Mouse (Mus musculus) gastrocnemius, postnatal 14 days (tissue): ENCODE results near the gene Scel. TPM values are rescaled to one million over a fixed set of nuclear protein-coding genes. Genes with fewer than 3 reads are reported as not detected.

Source experiments
- DNase-seq: peaks from one replicate; pipeline ENCODE4 v3.0.0; 2021; ENCODE audit warnings: mixed read lengths
- intact Hi-C: fragments of 180-260 bp; cut with DNase I; formaldehyde crosslinking; loops from one replicate; pipeline ENCODE4 v1.15.1; 2025; ENCODE audit warnings: low total_unique reads
- total RNA-seq, 2 experiments: library from RNA; stranded (reverse); gene quantifications; 2 replicates each; pipeline ENCODE4 v1.2.3; 2021

Scel gene
- total RNA-seq, 2 experiments from 2014 or later, result 0.18 TPM; not detected in 1

DNA sequence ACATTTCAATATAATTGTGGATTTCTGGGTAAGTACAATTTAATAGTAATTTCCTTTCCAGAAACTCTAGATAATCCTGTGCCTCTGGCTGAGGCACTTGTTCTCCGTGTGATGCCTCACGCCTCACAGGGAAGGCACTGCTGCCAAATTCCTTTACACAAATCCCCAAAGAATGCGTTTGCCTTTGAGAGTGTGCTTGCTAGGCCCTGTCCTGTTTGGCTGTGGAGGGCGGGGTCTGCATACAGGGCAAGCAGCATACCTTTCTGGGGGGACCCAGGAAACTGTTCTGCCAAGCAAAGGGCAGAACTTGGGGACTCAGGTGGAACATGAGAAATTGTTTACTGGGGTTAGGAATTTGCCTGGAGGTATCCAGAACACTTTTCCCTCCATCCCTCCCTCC is 12.2 kb upstream of the Scel start:
- intact Hi-C loops, result no loop called here

DNA sequence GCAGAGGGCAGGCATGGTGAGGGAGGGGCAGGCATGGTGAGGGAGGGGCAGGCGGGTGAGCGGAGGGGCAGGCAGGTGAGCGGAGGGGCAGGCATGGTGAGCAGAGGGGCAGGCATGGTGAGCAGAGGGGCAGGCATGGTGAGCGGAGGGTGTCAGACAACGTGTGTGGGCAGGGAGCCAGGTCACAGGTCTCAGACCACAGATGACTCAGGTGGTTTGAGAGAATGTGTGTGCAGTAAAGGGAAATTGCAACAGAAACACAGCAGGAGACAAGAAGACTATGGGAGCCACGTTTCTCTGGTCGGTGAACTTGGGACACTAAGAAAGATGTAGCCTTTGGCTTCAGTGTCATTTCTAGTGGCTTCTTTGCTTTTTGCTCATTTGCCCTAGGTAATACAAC is 8.6 kb upstream of the Scel start:
- DNase-seq, result no peak
- intact Hi-C loops, result no loop called here

More for the DNA sequence above, 12.2 kb upstream of the Scel start:
- no peak for DNase-seq

DNA sequence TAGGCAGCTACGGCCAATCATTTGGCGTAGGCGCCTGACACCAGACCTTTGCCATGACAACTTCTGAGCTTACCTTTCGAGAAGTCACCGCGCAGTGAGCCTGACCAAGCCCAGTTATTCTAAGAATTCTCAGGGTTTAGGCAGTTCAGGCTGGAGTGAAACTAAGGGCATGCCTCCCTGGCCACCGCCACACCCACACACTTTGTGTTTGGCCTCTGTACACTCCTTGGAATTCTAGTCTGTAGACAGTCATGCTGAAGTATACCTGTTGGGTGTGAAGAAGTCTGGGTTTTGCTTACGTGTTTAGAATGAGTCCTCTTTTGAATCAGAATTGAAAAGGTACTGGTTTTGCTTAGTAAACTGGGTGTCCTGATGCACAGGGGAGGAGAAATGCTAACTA is 3.6 kb upstream of the Scel start:
- intact Hi-C loops, result no loop called here

DNA sequence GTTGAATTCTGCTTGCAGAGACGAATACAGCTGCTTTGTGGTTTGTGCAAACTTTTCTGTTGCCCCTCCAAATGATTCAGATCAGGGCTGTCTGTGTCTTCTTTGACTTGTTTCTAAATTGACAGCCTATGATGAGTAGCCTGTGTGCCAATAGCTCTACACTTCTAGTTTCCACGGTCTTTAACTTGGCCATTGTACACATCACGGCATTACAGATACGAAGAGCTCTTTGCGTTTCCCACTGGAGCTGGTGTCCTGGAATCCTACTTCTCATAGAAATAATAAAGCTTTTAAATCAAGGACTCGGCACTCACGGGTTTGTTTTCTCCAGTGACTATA is 300 bp downstream of the Scel start:
- no peak for DNase-seq
- intact Hi-C loops, result no loop called here

More for the DNA sequence above, 3.6 kb upstream of the Scel start:
- no peak for DNase-seq

DNA sequence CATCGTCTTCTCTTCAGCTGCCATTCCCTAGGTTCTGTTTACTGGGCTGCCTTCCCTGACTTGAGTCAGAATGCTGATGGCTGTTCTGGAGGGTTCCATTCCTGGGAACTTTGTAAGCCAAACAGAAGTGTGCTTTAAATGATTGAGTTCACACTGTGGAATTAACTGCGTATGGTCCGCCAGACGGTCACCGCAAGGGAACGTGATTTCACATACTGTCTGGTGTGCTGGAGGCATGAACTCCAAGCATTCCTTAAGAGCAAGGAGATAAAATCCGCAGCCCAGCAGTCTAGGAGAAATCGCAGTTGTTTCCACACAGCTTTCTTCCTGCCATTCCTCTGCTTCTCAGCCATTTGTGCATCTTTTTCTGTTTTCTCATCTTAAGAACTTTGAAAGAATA is 2.3 kb downstream of the Scel start:
- intact Hi-C loops, result no loop called here
- DNase-seq, result no peak

DNA sequence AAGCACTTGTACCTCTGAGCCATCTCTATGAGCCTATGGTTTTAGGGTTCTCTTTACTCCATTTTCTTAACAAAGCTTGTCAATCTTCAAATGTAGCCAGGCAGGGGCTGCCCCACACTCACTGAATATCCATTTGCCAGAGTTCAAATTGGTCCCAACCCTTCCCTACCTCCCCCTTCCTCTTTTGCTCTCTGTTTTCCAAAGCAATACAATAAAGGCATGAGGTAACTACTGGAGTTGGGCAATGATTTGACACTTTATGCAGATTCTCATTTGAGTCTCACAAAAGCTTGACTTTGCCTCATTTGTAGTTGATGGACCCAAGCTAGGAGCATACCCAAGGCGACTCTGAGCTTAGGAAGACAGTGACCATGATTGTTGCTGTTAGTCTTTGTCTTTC is 13.1 kb downstream of the Scel start:
- DNase-seq, result no peak
- intact Hi-C loops, result no loop called here

DNA sequence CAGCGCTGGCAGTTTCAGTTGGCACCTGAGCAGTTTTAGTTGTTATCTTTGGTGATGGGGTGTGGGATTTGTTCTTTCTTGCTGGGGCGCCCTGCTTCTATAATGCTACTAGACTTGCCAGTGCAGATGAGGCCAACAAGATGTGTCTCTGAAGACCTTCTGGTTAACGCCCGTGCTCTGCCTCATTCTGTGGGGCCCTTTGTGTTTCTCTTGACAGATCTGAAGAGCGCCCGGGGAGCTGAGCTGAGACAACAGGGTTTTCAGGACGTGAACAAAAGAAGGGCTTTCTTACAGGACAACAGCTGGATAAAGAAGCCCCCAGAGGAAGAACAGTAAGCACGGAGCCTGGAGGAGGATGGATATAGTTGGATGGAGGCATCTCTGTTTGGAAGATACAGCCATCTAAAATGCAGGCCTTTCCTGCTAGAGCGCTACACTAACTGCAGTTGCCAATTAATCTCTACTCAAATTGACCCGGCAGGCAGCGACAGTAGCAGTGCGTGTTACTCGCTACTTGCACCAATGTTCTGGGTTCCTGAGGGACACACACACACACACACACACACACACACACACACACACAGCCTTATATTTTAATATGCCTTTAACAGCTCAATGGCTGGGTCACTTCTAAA is 16.7 kb downstream of the Scel start:
- intact Hi-C loops, result no loop called here
- no peak for DNase-seq

DNA sequence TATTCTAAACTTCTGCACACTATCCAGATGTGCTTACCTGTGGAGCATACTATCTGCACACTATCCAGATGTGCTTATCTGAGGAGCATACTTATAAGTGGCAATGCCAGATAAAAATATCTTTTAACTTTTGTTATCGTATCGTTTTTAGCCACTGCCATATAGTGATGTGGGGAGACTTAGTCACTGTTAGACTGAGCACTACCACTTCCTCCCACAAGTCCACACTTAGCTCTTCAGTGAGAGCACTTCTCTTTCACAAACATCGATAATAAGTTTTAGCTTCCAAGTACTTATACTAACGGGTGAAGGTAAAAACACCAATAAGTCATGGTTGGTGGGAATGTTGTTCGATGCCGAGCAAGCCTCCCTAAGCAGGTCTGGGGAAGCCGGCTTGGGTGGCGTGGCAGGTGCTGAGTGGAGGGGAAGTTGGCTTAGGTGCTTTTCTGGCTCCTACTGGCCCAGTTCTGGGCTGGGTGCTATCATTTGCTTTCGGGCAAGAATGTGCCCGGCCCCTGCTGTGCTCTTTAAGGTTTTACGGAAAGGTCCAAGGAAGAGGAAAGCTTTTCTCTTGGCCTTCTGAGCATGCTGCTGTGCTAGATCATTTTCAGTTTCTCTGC is 18.7 kb downstream of the Scel start:
- no peak for DNase-seq
- intact Hi-C loops, result no loop called here

DNA sequence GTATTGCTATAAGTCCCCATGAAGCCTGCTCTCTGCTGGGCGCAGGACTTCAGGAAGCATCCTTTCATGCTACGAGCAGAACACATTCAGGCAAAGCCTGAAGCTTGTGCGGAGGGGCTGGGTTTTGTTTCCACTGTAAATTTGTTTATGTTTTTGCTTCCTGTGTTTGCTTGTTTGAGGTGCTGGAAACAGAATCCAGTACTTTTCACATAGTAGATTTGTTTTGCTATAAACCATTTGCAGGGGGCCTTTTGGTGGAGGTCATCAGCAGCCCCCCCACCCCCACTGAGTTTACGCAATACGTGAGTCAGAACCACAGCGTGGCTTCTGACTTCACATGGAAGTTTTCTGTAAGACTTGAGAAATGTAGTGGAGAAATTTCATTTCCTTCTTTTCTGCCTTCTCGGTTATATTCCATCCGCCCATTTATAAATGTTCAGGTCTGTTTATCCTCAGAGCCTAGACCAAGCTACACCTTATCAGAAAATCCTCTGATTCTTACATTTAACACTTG is 22.4 kb downstream of the Scel start:
- intact Hi-C loops, result no loop called here
- DNase-seq, result no peak

DNA sequence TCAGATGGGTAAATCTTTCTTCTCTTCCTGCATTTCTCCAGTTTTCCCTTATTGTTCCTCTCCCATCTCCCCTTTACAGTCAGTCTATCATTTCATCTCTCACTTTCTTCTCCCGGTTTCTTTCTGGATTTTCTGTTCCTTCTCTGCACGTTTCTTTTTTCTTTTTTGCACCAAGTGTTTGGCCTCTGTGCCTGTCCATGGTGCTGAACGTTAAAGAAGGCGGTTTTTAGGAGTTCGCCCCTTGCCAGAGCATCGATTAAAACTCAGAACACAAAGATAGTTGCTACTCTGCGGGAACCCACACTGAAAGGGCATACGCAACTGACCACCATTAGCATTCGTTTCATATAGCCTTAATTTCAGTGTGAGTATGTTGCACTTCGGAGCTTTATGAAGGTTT is 23.2 kb downstream of the Scel start:
- no peak for DNase-seq
- intact Hi-C loops, result no loop called here

DNA sequence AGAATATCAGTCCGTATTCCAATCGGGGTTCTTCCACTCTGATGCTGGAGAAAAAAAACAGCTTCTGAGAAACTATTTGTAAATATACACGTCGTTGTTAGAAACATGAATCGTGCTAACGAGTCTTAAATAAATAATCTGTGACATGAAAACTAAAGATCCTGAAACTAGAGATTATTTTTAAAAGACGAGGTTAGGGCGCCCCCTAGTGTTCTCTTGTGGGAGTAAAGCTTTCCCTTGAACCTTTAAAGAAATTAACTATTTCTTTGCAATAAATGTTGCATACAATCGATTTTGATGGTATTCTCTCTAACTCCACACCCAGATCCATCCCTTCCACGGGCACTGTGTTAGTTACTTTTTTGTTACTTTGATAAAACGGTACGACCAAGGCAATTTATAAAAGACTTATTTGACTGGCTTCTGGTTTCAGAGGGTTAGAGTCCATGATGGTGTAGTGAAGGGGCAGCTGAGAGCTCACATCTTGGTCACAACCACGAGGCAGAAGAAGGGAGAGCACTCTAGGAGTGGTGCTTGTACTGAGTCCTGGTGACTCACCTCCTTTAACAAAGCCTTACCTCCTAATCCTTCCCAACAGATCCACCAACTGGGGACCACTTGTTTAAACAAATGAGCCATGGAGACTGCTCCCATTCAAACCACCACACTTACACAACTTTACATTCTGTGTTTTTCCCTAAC is 24.4 kb downstream of the Scel start:
- intact Hi-C loops, result no loop called here
- peak; percentile 18 for DNase-seq

DNA sequence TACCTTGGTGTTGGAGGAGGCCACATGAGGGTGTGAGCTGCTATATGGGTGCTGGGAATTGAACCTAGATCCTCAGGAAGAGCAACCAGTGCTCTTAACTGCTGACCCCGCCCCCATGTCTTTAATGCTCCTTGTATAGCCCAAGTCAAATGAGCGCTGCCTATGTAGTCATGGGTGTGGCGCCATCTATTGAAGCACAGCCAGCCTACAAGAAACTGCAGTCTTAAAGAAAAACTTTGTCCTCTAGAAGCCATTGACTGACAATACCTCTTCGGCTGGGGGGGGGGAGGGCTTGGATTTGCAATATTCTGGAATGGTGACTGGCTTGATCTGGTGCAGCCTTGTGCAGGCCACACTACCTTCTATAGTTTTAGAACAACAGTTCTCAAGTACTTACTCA is 26.7 kb downstream of the Scel start:
- intact Hi-C loops, result no loop called here
- no peak for DNase-seq

DNA sequence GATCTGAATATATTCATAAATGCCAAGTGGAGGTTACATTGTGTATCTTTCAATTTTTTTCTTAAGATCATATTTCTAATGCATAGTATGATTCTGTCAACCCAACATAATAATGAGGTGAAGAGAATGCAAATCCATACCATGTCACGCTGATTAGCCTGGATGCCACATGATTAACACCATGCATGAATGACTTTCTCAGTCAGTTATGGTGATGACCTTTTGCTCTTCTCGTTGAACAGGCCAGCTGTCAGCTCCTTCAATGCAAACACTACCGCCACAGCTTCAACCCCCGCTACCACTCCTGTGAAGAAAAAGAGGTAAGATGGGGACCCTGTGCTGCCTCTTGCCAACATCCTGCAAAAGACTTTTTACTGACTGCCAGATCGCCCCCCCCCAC is 28.5 kb downstream of the Scel start:
- intact Hi-C loops, result no loop called here

DNA sequence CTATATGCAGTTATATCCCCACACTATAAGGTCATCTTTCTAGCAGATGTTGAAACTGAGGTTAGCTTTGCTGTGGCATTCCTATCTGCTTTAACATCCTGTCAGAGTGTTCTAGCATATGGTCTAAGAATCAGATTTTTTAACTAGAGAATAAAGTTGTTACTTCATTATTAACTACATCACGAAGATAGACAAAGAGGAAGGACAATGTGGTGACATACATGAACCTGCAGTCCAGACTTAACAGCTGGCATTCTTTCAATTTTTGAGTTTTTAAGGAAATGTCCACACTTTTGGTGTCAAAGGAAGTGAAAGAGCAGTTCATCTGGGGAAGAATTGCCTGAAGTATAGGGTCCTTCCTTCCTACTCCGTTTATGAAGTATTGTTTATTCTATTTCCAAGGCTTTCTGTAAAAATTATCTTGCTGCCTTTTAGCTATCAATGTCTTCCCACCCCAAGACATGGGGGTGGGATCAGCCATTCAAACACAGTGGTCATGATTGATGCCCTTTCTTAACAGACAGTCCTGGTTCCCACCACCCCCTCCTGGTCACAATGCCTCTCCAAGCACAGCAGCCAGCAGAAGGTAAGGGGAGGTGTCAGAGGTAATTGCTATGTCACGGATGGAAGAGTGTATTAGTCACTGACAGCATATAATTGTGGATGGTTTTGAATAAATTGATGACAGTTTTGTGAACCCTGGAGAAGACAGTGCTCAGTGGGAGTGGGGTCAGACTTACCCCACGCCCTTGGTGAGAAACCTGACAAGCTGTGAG is 30.4 kb downstream of the Scel start:
- no peak for DNase-seq
- intact Hi-C loops, result no loop called here

More for the DNA sequence above, 28.5 kb downstream of the Scel start:
- DNase-seq, result no peak

DNA sequence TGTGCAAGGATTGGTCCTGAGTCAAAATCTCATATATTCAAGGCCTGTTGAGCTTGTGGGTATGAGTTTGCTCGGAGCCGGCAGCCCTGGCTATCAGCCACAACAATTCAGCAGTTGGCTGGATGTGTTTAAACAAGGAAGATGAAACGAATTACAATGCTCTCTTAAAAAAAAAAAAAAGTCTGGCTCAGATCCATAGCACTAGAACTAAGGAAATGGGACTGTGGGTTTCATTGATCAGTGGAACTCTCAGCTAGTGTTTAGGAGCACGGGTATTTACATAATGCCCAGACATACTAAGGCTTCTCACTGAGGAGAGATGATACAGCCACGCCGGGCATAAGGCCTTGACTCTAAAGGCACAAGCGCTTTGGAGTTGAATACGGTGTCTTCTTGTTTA is 32.6 kb downstream of the Scel start:
- DNase-seq, result no peak

DNA sequence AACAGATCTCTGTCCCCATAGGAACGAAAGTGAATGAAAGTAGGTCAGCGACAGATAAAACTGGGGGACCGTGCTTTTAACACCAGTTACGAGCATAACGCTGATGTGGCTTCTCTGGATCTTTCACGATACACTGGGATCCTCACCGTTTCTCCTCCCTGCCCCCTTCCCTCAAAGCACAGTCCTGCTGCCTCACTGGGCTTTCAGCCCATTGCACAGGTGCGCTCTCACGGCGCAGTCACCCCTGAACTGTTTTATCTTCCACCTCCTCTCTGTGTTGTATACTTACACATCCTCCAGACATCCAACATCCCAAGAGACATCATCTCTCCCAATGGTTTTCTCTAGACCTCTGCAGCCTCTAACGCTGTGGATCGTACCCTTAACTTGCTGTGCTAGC is 33.1 kb downstream of the Scel start:
- no peak for DNase-seq
- intact Hi-C loops, result no loop called here

More for the DNA sequence above, 32.6 kb downstream of the Scel start:
- intact Hi-C loops, result no loop called here

DNA sequence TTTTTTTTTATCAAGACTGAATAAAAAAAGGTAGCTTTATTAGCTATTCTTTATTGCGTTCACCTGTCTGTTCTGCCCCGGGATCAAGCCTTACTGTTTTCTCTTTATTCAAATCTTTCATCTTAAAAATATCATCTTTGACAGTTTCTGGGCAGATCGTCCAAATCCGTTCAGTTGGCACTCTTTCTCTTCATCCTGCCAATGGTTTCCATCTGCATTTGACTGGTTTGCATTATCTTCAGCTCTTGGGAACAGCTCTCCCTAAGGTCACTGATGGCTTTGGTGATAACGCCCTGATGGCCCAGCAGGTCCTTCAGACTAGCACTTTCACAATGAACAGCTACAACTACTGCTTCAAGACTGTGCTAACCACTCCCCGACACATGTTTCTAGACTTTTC is 35.1 kb downstream of the Scel start:
- DNase-seq, result no peak
- intact Hi-C loops, result no loop called here

DNA sequence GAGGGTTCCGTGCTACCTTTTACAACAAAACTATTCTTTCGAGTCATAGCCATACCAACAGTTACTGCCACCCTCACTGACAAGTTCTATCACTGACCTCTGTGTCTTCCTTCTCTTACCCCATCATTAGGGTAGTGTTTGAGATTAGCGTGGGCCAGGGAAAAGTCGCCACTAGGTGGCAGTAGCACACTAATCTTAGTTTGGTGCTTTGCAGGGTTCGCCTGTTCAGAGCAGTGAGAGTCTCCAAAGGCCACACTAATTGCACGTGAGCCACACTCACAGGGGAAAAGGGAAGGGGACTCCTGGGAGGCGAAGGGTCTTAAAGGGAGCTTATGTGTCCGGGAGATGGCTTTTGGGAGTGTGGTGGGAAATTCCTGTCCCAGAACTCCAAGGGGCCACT is 37.3 kb downstream of the Scel start:
- DNase-seq, result peak; percentile 57
- intact Hi-C loops, result loop anchor here (2.0 kb wide), 1 partner anchor 144 kb away; no protein-coding TSS in a partner anchor

DNA sequence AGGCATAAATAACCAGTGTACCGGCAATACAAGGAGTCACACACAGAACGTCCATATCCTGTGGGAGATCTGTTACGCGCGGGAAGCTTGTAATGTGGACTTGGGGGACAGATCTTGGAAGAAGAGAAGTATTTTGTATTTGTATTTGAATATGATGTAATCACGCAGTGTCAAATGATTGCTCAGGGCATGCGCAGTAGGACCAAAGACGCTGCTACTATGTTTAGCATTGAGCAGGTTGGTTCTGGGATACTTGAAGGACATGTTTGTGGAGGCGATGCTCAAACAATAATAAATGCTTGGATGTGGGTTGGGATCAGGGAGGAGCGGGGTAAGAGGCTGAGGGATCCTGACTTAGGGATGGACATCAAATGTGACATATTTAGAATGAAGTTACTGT is 37.8 kb downstream of the Scel start:
- intact Hi-C loops, result loop anchor here (2.0 kb wide), 1 partner anchor 144 kb away; no protein-coding TSS in a partner anchor
- no peak for DNase-seq

DNA sequence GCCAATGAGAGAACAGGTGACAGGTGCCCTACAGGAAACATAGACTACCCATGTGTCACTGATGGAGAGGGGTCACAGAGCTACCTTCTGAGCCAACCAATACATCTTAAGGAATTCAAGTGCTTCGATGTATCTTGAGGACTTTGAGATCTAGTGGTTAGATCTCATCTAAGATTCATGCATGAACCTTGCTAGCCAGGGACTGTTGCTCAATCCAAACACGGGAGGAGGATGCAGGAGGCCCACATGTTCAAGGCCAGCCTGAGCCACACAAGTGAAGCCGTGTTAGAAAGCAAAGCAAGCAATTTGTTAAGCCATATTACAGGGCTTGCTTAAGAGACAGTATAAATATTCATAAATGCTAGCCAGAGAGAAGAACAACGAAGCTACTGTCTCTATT is 38.8 kb downstream of the Scel start:
- no peak for DNase-seq
- intact Hi-C loops, result loop anchor here (2.0 kb wide), 1 partner anchor 143 kb away; no protein-coding TSS in a partner anchor
